Mouse (Mus musculus) ES-E14 (cell line): ENCODE data around the gene Serinc5.

Experiments used
- CHD2 ChIP-seq: IDR thresholded peaks from 2 replicates; pipeline ENCODE4 v1.6.1; 2014; ENCODE audit warnings: mild to moderate bottlenecking, low read depth, low read length, inconsistent platforms
- HCFC1 ChIP-seq: IDR thresholded peaks from 2 replicates; pipeline ENCODE4 v1.6.1; 2012; ENCODE audit warnings: low read length, inconsistent platforms, borderline replicate concordance; ENCODE audit not compliant: insufficient read depth
- MAFK ChIP-seq: IDR thresholded peaks from 2 replicates; pipeline ENCODE4 v1.6.1; 2014; ENCODE audit warnings: mild to moderate bottlenecking, low read depth, low read length, inconsistent platforms; ENCODE audit not compliant: insufficient read depth
- ZC3H11A ChIP-seq: IDR thresholded peaks from 2 replicates; pipeline ENCODE4 v1.6.1; 2012; ENCODE audit warnings: low read depth, mild to moderate bottlenecking, inconsistent platforms, low read length, borderline replicate concordance
- ZNF384 ChIP-seq: IDR thresholded peaks from 2 replicates; pipeline ENCODE4 v1.6.1; 2012; ENCODE audit warnings: low read depth, low read length, inconsistent platforms

GRCm38 (mm10) chr13:92671727-92672126, 60.8 kb downstream of the Serinc5 start:
- no peak for TF ChIP-seq HCFC1
- TF ChIP-seq ZNF384 = no peak
- TF ChIP-seq CHD2 = no peak
- no peak for TF ChIP-seq MAFK
- TF ChIP-seq ZC3H11A = no peak
